Mouse (Mus musculus): ENCODE measurements around the gene Capn2. TPM values are rescaled to one million over a fixed set of nuclear protein-coding genes. Genes with fewer than 3 reads are reported as not detected.

Capn2 gene
- polyA plus RNA-seq, 1 experiment, result 46.0 TPM

DNA sequence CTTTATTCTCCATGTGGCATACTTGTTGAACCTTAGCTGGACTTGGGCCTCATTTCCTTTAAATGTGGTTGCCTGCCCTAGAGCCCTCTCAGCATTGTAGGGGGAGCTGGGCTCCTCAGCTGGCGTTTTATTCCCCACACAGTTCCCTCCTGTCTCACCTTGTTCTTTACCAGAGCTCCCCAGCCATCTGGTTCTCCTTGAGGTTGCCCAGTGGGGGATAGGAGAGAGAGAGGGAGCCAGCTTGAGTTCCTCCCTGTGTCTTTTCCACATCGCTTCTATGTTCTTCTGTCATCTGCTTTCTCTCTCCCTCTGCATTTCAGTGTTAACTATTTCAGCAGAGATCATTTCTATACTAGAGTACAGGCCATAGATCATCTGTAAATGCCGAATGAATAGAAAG, 92.2 kb downstream of the Capn2 start:
- peaks cover 12% of the 10 kb centered on the region for H3K36me3 ChIP-seq (replicated peaks; ENCODE audit: low read length)
- peaks cover 22% of the 10 kb centered on the region for H3K4me1 ChIP-seq
- H3K9me3 ChIP-seq, result no peaks in the 10 kb centered on the region
- TF ChIP-seq FLI1 (IDR thresholded peaks at IDR 0.05; ENCODE audit: low read length) (no peak), GATA1 (IDR thresholded peaks at IDR 0.05; ENCODE audit: borderline replicate concordance, low read length) (no peak)
- H3K27me3 ChIP-seq (replicated peaks), result no peaks in the 10 kb centered on the region
- H3K4me3 ChIP-seq (replicated peaks), result no peak overlapping the region

DNA sequence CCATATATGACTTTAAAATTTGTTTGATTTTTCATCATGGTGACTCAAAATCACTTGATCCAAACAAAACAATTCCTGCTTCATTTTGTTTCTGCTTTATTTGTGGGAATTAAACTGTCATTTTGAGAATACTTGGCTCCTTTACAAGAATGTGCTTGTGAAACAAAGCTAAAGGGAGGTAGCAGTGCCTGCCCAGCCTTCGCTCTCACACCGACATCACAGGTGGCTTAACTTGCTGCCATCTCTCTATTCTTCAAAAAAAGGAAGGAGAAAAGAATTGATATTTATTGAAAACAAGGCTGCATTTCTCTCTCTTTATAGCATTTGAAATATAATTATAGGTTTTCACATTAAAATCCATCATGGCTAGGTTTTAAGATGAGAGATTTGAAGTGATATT, 93.1 kb downstream of the Capn2 start:
- TF ChIP-seq GATA1 (IDR thresholded peaks at IDR 0.05; ENCODE audit: borderline replicate concordance, low read length) (no peak), FLI1 (IDR thresholded peaks at IDR 0.05; ENCODE audit: low read length) (no peak)
- H3K27me3 ChIP-seq (replicated peaks), result no peaks in the 10 kb centered on the region
- H3K9me3 ChIP-seq, result no peaks in the 10 kb centered on the region
- peaks cover 22% of the 10 kb centered on the region for H3K4me1 ChIP-seq
- H3K36me3 ChIP-seq (replicated peaks; ENCODE audit: low read length), result peaks cover 5% of the 10 kb centered on the region
- no peak overlapping the region for H3K4me3 ChIP-seq (replicated peaks)

DNA sequence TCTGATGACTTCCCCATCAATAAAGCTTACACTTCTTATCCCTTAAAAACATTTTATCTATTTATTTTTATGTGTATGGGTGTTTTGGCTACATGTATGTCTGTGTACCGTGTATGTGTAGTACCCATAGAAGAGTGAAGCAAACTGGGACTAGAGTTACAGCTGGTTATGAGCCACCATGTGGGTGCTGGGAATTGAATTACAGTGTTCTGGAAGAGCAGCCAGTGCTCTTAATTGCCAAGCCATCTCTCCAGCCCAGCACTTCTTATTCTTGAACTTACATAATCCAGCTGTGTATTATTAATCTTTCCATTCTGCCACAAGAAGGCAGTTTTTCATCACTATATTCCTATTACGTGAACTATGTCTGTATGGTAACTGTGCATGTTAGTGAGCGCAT, 97.9 kb downstream of the Capn2 start:
- no peak for TF ChIP-seq FLI1 (IDR thresholded peaks at IDR 0.05; ENCODE audit: low read length)
- TF ChIP-seq GATA1 (IDR thresholded peaks at IDR 0.05; ENCODE audit: borderline replicate concordance, low read length), result no peak
- Histone ChIP-seq H3K9me3 (no peaks in the 10 kb centered on the region), H3K4me3 (replicated peaks) (no peak overlapping the region), H3K36me3 (replicated peaks; ENCODE audit: low read length) (no peaks in the 10 kb centered on the region), H3K27me3 (replicated peaks) (no peaks in the 10 kb centered on the region), H3K4me1 (peaks cover 31% of the 10 kb centered on the region)

Other genes with a start within 250 kb of the Capn2 start
- gene Degs1, start 234.8 kb downstream of the Capn2 start, polyA plus RNA-seq (2012; ENCODE audit: insufficient read depth, low replicate concordance), result 9.6 and 32.4 TPM in 2 replicates
- gene Fbxo28, start 176.0 kb downstream of the Capn2 start, polyA plus RNA-seq (2012; ENCODE audit: insufficient read depth, low replicate concordance), result 9.9 and 83.2 TPM in 2 replicates
- gene Trp53bp2, start 108.4 kb downstream of the Capn2 start, polyA plus RNA-seq (2012; ENCODE audit: insufficient read depth, low replicate concordance), result 1.2 and 1.4 TPM in 2 replicates
- not detected in 2 replicates for gene Capn8, start 47.4 kb upstream of the Capn2 start, polyA plus RNA-seq (2012; ENCODE audit: insufficient read depth, low replicate concordance)
- not detected in 2 replicates for gene Ccdc185, start 231.6 kb upstream of the Capn2 start, polyA plus RNA-seq (2012; ENCODE audit: insufficient read depth, low replicate concordance)
- 1.00 TPM in 1 of 2 replicates, not detected in the other for gene Susd4, start 246.3 kb upstream of the Capn2 start, polyA plus RNA-seq (2012; ENCODE audit: insufficient read depth, low replicate concordance)